Mouse (Mus musculus) bone marrow, adult 2 months (tissue): ENCODE data around the gene Morn5. TPM values are rescaled to one million over a fixed set of nuclear protein-coding genes. Genes with fewer than 3 reads are reported as not detected.

Experiments
- H3K27ac ChIP-seq: fragments of 200-500 bp; 2 replicates; pipeline ENCODE4 v1.5.1; 2012; ENCODE audit warnings: low read depth, mild to moderate bottlenecking, control low read depth, inconsistent platforms, low read length; ENCODE audit not compliant: control insufficient read depth, poor library complexity, insufficient read depth
- H3K4me1 ChIP-seq: fragments of 200-500 bp; 2 replicates; pipeline ENCODE4 v1.6.1; 2011; ENCODE audit warnings: low read length; ENCODE audit not compliant: control insufficient read depth, insufficient read depth
- H3K4me3 ChIP-seq: fragments of 200-500 bp; replicated peaks from 2 replicates; pipeline ENCODE3; 2011; ENCODE audit warnings: mild to moderate bottlenecking, low read depth, low read length, control low read depth; ENCODE audit not compliant: control insufficient read depth
- CTCF ChIP-seq: fragments of 200-500 bp; IDR thresholded peaks from 2 replicates; pipeline ENCODE4 v1.5.1; 2011; ENCODE audit warnings: low read length, control low read depth; ENCODE audit not compliant: control insufficient read depth, insufficient read depth
- POLR2A ChIP-seq: fragments of 200-500 bp; IDR thresholded peaks from 2 replicates; pipeline ENCODE4 v1.6.1; 2011; ENCODE audit warnings: low read depth, mild to moderate bottlenecking, control low read depth, low read length, borderline replicate concordance; ENCODE audit not compliant: control insufficient read depth
- WGBS: fragments of 180-500 bp; shearing (Covaris S2); methylation state at CpG from one replicate; pipeline ENCODE4 v1.1.7; 2018; 5-methylcytosine and 5-hydroxymethylcytosine counted together
- polyA plus RNA-seq: library from polyadenylated mRNA; stranded (reverse); fragments of >200 nt; gene quantifications from 2 replicates; pipeline ENCODE4 v1.2.4, GENCODE M21; 2011; ENCODE audit warnings: low replicate concordance; ENCODE audit not compliant: missing spikeins, insufficient read depth, insufficient read length

The Morn5 gene
- polyA plus RNA-seq, 1 experiment = not detected

DNA sequence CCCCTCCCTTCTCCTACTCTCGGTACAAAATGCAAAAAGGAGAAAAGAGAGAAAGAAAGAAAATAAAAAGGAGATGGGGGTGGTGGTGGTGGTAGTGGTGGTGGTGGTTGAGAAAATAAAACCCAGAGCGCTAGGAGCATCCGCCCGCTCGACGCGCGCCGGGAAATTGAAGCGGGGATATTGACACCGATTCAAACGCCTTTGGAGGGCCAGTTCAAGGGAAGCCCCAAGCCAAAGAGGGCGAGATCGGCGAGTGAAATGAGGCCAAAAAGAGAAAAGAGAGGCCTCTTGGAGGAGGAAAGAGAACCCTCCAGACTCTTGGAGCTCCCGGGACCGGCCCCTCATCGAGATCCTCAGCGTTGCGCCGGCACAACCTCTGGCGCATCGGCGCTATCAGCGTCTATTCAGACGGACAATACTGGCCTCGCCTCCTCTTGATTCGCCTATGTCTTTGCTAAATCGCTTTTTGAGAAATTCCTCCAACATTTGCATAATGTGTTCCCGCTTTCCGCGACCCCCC, 55.2 kb downstream of the Morn5 start:
- H3K4me3 ChIP-seq = no peak overlapping the region
- 1% methylated on average over 32 of the region's 32 CpGs for WGBS
- H3K27ac ChIP-seq = no peak overlapping the region
- no peaks in the 10 kb centered on the region for H3K4me1 ChIP-seq
- no peak for TF ChIP-seq CTCF

DNA sequence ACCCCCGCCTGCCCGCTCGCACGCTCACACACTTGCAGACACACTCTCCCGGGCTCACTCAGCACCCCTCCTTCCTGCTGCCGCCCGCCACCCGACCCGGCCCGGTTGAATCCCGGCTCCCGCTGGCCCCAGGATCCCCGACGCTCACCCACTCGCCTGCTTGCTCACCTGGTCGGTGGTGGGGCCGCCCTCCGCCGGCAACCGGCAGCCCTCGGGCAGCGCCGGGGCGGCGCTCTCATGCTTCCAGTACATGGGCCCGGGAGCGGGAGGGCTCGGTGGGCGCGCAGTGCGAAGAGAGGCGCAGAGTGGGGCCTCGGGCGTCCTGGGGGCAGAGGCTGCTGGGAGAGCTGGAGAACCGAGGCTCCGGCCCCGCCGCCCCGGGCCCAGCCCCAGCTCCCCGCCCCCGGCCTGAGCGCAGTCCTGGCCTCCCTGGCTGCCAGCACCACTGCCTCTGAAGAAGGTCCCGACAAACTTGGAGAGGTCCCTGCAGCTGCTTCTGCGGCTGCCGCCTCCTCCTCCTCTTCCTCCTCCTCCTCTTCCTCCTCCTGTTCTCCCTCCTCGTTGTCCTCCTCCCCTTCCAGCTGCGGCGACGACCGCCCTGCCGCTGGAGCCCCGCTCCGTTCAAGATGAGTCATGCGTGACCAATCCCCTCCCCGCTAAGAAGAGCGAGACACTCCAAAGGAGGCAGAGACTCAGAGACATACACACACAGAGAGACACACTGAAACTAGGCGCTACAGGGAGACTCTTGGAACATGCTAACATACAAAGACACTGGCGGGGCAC, 55.9 kb downstream of the Morn5 start, which contains the start of gene Lhx6:
TSS of gene Lhx6 (minus strand) at position 453 of the 786 bp plus-strand sequence.
- no peaks in the 10 kb centered on the region for H3K4me1 ChIP-seq
- TF ChIP-seq CTCF (no peak), POLR2A (no peak)
- H3K4me3 ChIP-seq = no peak within 1 kb of the TSS
- no peak within 1 kb of the TSS for H3K27ac ChIP-seq
- 2% methylated on average over 58 of the region's 58 CpGs for WGBS

DNA sequence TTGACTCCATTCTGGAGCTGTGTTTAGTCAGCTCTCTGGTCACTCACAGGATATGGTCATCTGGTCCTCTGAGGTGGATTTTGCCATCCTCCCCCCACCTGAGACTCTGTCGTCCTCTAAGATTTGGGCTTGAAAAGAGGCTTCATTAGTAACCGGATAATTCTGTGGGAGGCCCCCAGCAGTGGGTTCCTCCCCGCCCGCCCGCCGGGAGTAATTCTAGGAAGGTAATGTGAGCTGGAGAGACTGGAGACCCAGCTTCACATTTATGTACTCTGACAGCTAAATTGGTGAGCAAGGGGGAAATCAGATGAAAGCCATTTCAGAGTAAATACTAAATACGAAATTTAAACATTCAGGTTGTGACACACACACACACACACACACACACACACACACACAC, 59.4 kb downstream of the Morn5 start:
- no peak for TF ChIP-seq CTCF
- no peak for TF ChIP-seq POLR2A
- Histone ChIP-seq H3K4me3 (no peak overlapping the region), H3K4me1 (no peaks in the 10 kb centered on the region), H3K27ac (no peak overlapping the region)
- WGBS = 14% methylated on average over 7 of the region's 7 CpGs

DNA sequence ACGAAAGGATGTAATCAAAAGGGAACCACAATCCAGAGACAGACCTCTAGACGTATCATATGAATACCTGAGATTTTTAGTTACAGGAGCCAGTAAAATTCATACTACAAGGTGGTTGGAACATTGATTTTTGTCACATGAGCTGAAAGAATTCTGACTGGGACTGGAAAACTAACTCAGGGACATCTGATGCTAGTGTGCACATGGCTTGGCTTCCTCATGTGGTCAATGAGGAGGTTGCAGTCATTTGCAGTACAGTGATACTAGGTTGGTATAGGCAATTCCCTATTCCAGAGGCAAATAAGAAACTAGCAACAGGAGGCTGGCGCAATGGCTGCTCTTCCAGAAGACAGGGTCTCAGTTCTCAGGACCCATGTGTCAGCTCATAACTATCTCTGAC, 63.4 kb downstream of the Morn5 start:
- 50% methylated on average over 3 of the region's 3 CpGs for WGBS
- no peak for TF ChIP-seq CTCF
- no peaks in the 10 kb centered on the region for H3K4me1 ChIP-seq
- no peak overlapping the region for H3K27ac ChIP-seq
- H3K4me3 ChIP-seq = no peak overlapping the region

DNA sequence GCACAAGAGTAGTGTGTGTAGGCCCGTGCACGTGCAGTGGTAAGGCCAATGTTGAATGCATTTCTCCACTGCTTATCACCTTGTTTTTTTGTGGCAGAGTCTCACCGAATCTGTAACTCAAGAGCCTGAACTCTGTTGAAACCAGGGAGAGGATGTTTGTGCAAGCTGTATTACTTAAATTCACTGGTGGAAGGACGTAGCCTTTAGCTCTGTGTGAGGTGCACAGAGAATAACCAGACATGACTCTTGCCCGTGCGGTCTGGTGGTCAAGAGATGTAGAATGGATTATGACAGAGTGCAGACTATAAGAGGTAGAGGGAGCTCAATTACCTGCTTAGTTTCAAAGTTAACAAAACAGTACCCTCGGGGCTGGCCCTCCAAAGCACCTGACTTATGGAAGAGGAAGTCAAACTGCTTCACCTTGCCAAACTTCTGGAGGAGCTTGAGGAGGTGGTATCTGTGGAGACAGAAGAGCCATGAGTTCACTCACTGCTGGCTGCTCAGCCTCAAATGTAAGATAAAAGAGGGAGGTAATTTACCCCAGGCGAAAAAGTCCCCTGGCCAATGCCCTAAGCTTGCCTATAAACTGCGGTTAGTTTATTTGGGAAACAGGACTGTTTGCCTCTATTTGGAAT, 77.7 kb downstream of the Morn5 start:
- H3K27ac ChIP-seq = peak overlapping the region; percentile 18; the same call in 1 of the 2 replicates
- TF ChIP-seq CTCF (no peak), POLR2A (no peak)
- WGBS = 60% methylated on average over 9 of the region's 9 CpGs
- H3K4me3 ChIP-seq = no peak overlapping the region
- H3K4me1 ChIP-seq = peaks cover 2% of the 10 kb centered on the region

- no peak for TF ChIP-seq CTCF
- no peak for TF ChIP-seq POLR2A
- no peak overlapping the region for H3K27ac ChIP-seq
Observed at GRCm38 (mm10) chr2:36127973-36128372, 78.7 kb downstream of the Morn5 start.

DNA sequence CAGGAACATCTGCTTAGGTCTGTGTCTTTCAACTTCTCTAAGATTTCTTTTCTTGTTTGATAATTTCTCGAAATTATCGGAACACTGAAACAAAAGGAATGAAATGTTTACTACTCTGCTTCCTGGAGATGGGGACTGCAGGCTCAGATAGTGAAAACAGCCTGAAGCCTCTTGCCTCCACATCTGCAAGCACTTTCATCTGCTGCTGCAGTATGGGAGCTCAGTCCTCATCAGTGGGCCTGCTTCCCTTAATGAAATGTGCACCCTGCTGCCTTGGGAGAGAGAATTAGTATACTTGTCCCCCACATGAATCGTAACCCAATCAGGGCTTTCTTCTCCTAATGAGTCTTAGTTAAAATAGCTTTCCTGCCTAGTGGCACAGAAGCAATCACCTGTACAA, 79.8 kb downstream of the Morn5 start:
- Histone ChIP-seq H3K4me1 (peaks cover 2% of the 10 kb centered on the region), H3K4me3 (no peak overlapping the region), H3K27ac (no peak overlapping the region)
- TF ChIP-seq POLR2A (no peak), CTCF (no peak)
- 84% methylated on average over 3 of the region's 3 CpGs for WGBS

More at GRCm38 (mm10) chr2:36127973-36128372, 78.7 kb downstream of the Morn5 start:
- Histone ChIP-seq H3K4me1 (peaks cover 2% of the 10 kb centered on the region), H3K4me3 (no peak overlapping the region)
- WGBS = 66% methylated on average over 4 of the region's 4 CpGs

Other genes with a start within 250 kb of the Morn5 start
- 2.6 and 4.1 TPM in 2 replicates for gene Ttll11, start 69.5 kb upstream of the Morn5 start, polyA plus RNA-seq
- gene Ndufa8, start 52 bp upstream of the Morn5 start, polyA plus RNA-seq = 37.6 and 42.9 TPM in 2 replicates
- not detected in 2 replicates for gene Lhx6, start 56.0 kb downstream of the Morn5 start, polyA plus RNA-seq
- gene Mrrf, start 86.9 kb downstream of the Morn5 start, polyA plus RNA-seq = 4.9 and 6.7 TPM in 2 replicates
- gene Rbm18, start 87.3 kb downstream of the Morn5 start, polyA plus RNA-seq = 6.1 and 12.7 TPM in 2 replicates
- gene Ptgs1, start 181.0 kb downstream of the Morn5 start, polyA plus RNA-seq = 33.4 and 88.0 TPM in 2 replicates